Mouse (Mus musculus): Measurements from ENCODE around the gene Fads3.

DNA sequence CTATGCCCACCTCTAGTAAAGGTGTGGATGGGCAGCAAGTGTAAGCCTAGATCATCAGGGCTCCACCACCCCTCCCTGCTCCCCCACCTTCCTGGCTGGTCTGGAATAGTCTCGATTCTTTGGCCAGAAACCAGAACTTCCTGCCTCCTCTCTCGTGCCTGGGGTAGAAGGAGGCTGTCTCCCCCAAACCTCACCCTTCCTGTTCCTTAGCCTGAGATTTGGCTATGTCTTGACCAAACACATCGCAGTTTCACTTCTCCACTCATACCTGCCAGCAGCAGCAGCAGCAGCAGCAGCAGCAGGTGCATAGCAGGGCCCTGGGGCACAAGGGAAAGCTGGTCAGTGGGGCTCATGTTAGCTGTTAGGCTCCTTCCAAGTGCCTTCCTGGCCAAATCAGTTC is 5.6 kb downstream of the Fads3 start:
- TF ChIP-seq POLR2A (IDR thresholded peaks at IDR 0.05; ENCODE audit: borderline replicate concordance, extremely low read depth, low read depth, low read length) (no peak), CTCF (IDR thresholded peaks at IDR 0.05; ENCODE audit: insufficient read depth, low read length) (no peak)
